Mouse (Mus musculus): ENCODE results near the gene Samm50.

The Samm50 gene

GRCm38 (mm10) chr15:84241520-84241919 is 49.5 kb downstream of the Samm50 start:
- DNase-seq, result no peak

- no peak for DNase-seq
Observed at GRCm38 (mm10) chr15:84245104-84245503, 53.1 kb downstream of the Samm50 start.

GRCm38 (mm10) chr15:84246195-84246594 is 54.2 kb downstream of the Samm50 start:
- DNase-seq, result no peak

GRCm38 (mm10) chr15:84247309-84247708 is 55.3 kb downstream of the Samm50 start:
- DNase-seq, result no peak

- DNase-seq, result no peak
Observed at GRCm38 (mm10) chr15:84251227-84251626, 59.2 kb downstream of the Samm50 start.

GRCm38 (mm10) chr15:84252645-84253044 is 60.6 kb downstream of the Samm50 start:
- DNase-seq, result no peak

- DNase-seq, result peak; percentile 72
Observed at GRCm38 (mm10) chr15:84253757-84254156, 61.7 kb downstream of the Samm50 start.

- no peak for DNase-seq
Observed at GRCm38 (mm10) chr15:84254387-84254786, 62.3 kb downstream of the Samm50 start.

GRCm38 (mm10) chr15:84256254-84256850 is 64.3 kb downstream of the Samm50 start:
- DNase-seq, result peak; percentile 44

- DNase-seq, result no peak
Observed at GRCm38 (mm10) chr15:84256864-84257263, 64.8 kb downstream of the Samm50 start.

GRCm38 (mm10) chr15:84258602-84259355 is 66.7 kb downstream of the Samm50 start:
- no peak for DNase-seq

- DNase-seq, result peak; percentile 72
Observed at GRCm38 (mm10) chr15:84260123-84260822, 68.2 kb downstream of the Samm50 start.

- DNase-seq, result no peak
Observed at GRCm38 (mm10) chr15:84262630-84263029, 70.6 kb downstream of the Samm50 start.

- DNase-seq, result no peak
Observed at GRCm38 (mm10) chr15:84263573-84263972, 71.5 kb downstream of the Samm50 start.

- no peak for DNase-seq
Observed at GRCm38 (mm10) chr15:84265141-84265540, 73.1 kb downstream of the Samm50 start.

- DNase-seq, result no peak
Observed at GRCm38 (mm10) chr15:84266290-84266689, 74.2 kb downstream of the Samm50 start.

All from layer of hippocampus, adult 9-11 months (tissue).